Mouse (Mus musculus): ENCODE results near the gene Olfr1417.
A peak's percentile ranks its signal among the peaks of the same experiment; 100 is the strongest.
"Not testable (repeated sequence)": the region's sequence is repeated elsewhere in the genome, so short reads cannot be mapped to it uniquely, and the experiment has no call there.

Gene Olfr1417

DNA sequence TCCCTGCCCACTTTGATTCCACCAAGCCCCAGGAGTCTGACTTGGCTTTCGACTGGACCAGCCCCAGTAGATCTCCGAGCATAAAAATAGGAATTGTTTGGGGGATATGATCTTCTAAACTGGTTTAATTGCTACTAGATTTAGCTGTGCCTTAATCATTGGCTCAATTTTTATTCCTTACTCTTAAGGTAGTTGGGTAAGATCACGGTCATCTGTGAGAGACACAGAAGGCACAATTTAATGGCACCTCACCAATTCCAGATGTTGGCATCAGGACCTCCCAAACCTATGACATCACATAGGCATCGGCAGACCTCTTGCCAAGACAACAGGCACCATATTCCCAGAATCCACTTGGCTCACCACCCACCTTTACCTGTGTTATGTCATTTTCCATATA lies at the start of gene Olfr1417:
Olfr1417 (minus strand) TSS at position 101 of the 400 bp plus-strand sequence.
- DNase-seq (ENCODE audit: low read depth, low spot score), result no peak

DNA sequence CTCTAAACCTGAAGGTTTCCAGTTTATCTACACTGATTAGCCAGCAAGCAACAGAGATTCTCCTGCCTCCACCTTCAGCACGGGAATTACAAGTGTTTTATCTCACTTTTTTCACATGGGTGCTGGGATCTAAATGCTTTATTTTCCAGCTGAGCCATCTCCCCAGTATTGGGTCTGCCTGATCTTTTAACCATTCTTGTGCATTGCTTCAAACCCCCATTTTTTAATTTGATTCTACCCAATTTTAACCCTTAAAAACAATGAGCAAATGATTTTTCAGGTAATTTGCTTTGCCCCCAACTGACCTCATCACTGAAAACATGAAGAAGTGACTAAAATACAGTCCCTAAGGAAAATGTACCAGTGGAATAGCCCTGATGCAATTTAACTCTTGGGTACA lies 47.2 kb upstream of the Olfr1417 start, which contains the start of gene Olfr1420:
Olfr1420 (plus strand) TSS at position 301 of the 400 bp plus-strand sequence.
- DNase-seq (ENCODE audit: low read depth, low spot score), result no peak

DNA sequence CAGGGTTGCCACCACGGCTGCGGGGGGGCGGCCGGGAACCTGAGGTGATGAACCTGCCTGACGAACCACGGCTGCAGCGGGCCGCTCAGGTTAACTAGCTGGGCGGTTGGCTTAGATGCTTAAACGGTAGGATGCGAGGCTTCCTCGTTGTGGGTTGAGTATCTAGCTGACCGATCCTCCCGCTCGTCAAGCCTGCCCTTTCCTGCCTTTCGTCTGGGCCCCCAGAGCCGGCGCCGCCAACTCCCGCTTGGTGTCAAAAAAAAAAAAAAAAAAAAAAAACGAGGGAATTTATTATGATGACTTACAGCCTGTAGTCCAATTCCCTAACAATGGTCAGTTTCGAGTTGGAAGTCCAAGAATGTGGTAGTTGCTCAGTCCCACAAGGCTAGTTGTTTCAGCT lies 39.4 kb upstream of the Olfr1417 start:
- not testable (repeated sequence) for DNase-seq (ENCODE audit: low read depth, low spot score)

DNA sequence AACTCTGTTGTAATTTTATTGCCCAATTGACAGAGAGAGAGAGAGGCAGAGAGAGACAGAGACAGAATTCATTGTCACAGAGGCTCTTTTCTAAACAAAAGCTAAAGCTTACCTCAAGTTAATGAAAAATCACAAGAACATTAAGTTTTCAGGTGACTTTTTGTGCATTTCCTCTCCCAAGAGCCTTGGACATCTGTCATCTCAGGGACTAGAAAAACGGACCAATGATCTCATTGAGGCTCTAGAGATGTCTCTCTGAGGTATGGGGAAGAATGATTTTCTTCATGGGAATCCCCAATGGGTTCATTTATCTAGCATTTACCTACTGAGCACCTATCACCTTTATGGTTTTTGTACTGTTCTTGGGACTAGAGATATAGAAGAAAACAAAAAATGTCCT lies 36.0 kb upstream of the Olfr1417 start, which contains the start of gene Olfr1419:
Olfr1419 (minus strand) TSS at position 101 of the 400 bp plus-strand sequence.
- no peak for DNase-seq (ENCODE audit: low read depth, low spot score)

DNA sequence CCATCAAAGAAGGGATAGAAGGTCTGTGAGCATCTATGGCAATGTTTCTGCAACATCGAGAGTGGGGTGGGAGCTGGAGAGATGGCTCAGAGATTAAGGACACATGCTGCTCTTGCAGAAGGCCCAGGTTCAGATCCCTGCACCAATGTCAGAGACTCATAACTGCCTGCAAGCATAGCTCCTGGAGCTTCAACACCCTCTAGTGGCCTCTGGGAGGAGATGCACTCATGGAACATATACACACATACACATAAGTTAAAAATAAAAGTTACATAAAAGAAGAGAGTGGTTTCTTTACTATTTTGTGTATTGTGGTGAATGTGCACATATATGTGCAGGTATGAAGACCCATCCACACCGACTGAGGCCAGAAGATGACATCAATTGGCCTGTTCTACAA lies 28.8 kb upstream of the Olfr1417 start:
- no peak for DNase-seq (ENCODE audit: low read depth, low spot score)

DNA sequence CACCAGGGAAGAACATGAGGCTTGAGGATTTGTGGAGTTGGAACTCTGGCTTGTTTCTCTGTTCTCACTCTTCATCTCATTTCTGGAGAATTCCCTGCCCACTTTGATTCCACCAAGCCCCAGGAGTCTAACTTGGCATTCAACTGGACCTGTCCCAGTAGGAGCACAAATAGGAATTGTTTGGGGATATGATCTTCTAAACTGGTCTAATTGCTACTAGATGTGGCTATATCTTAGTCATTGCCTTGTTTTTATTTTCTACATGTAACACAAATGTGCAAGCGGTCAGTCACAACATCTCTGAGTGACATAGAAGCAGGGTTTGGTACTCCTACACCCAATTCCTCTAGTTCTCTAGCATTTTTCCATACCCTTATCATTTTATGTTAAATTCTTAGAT lies 21.9 kb upstream of the Olfr1417 start, which contains the start of gene Olfr1418:
Olfr1418 (minus strand) TSS at position 101 of the 400 bp plus-strand sequence.
- no peak for DNase-seq (ENCODE audit: low read depth, low spot score)

DNA sequence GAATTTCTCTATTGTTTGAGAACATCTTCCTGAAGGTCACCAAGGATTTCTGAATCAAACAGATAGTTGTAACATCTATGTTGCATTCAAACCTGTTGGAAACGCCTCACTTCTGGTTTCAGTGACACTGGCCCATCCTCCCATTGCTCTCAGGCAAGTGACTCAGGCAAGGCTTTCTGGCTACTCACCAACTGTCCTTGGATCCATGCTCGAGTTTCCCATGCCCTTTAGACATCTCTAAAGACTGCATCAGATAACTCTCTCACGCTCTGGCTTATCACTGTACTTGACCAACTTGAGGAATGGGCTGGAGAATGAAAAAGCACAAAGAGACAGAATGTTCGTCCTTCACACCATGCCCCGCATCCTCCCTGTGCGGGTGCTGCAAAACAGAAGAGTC lies 17.5 kb upstream of the Olfr1417 start:
- no peak for DNase-seq (ENCODE audit: low read depth, low spot score)

DNA sequence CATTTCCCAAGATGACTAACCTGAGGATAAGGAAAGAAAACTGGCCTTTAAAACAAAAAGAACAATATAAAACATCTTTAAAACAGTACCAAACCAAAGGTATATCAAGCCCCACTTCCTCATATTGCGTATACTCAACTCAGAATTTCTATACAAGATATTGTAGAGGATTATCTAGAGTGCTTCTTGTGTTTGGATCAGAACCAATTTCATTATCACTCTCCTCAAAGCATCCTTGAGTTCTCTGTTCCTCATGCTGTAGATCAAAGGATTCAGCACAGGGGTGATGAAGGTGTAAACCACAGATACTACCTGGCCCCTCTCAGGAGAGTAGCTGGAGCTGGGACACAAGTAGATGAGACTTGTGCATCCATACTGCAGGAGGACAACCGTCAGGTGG lies 15.8 kb upstream of the Olfr1417 start:
- no peak for DNase-seq (ENCODE audit: low read depth, low spot score)

DNA sequence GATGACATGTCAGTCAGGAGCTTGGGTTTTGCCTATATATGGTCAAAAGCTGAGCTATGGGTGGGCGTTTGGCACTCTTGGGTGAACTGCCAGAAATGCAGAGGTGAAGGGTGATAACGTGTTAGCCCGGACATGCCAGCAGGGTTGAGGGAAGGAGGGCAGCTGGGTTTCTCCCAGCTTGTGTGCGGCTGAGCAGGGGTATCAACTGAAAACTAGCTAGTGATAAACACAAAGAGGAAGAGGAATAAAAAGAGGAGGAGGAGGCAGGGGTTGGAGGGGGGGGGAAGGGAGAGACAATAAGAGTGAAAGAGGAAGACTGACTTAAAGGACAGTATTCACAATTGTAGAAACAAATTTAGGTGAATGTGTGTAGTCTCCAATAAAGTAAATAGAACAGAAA lies 13.6 kb upstream of the Olfr1417 start:
- DNase-seq (ENCODE audit: low read depth, low spot score), result no peak

DNA sequence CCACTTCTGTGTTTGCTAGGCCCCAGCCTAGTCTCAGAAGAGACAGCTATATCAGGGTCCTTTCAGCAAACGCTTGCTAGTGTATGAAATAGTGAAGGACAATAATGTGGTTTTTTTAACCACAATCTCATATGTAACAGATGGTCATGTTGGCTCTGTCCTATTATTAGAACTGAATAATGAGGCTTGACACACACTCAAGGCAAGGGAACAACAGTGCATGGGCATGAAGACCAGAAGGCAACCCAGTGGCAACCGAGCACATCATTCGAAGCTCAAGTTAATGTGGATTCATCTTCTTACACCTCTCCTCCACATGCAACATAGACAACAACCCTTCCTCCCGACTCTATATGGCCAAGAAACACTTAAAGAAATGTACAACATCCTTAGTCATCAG lies 7.3 kb upstream of the Olfr1417 start:
- no peak for DNase-seq (ENCODE audit: low read depth, low spot score)

DNA sequence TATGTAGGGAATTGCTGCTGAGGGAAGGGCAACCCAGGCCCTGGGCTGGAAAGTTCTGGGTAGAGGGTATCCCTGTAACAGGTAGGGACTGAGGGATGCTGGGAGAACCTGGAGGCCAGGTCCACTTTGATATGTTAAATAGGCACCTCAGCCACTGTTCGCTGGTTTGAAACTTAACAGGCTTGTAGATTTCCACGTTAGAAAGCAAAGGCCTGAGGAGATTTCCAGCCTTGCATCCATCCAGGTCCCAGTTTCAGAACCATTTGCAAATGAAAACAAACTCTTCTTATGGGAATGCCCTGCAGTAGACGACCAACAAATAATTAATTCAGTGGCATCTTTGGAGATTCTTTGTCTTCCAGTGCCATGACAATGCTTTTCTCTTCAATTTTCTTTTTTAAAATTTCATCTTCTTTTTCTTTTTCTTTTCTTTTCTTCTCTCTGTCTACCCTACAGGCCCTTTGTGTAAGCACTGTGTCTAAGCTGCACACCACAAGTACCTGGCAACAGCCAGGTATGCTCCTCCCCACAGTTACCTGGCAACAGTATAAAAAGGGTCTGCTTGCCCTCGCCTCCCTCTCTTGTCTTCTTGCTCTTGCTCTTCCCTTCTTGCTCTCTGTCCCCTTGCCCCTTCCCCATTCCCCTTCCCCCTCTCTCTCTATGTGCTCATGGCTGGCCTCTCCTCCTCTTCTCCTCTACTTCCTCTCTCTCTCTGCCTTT lies 15.5 kb downstream of the Olfr1417 start:
- no peak for DNase-seq (ENCODE audit: low read depth, low spot score)

DNA sequence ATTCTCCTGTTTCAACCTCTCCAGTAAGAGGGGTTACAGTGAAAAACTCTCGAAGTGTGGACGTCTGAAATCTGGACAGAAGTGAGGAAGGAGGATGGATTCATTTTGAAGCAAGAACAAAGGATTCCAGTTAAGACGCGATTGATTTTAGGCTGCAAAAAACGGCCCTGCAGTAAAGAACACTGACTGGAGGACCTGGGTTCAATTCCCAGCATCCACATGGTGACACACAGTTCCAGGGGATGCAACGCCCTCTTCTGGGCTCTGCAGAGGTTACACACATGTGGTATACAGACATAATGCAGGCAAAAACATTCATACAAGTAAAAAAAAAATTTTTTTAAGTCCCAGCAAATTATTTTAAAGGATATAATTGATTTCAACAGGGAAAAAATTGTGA lies 18.8 kb downstream of the Olfr1417 start:
- no peak for DNase-seq (ENCODE audit: low read depth, low spot score)

DNA sequence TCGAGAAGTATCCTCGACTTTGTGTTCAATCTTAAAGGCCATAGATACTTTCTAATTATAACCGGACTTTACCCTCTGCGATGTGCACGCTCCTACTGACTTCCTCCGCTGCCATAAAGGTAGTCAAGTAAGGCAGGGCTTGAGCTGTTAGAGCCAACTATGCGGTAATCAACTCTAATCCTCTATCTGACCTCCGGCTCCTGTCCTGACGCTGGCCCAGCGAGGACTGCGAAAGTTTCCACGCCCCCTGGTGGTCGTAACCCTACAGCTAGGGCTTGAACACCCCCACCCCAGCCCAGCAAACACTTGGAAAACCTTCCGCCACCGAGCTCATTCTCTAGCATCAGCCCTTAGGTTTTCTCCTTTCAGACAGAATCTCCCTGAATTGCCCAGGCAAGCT lies 19.2 kb downstream of the Olfr1417 start:
- DNase-seq (ENCODE audit: low read depth, low spot score), result peak; percentile 85

DNA sequence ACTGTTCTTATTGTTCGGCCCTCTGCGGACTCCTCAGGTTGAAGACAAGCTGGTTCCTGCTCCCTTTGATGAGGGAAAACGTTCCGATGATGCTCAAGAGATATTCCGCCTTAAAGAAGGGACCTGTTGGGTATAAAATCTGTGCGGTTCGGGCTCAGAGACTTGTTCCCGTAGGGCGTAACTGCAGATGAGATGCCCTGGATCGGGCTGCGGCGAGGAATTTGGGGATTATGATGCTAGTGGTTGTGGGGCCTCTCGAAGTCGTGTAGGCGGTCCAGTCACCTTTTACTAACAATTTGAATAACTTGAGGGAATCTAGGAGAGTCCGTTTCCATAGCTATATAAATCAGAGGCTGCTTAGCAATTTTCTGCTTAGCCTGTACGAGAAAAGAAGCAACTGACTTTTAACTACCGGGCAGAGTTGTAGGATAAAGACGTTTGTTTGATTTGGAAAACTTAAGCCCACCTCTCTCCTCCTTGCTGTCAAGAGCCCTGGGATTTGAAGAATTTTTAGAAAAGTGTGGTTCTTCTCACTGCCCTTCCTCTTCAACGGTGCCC lies 19.8 kb downstream of the Olfr1417 start, which contains the start of gene Stx3:
Stx3 (minus strand) TSS at position 261 of the 558 bp plus-strand sequence.
- peak; percentile 31 for DNase-seq (ENCODE audit: low read depth, low spot score)

DNA sequence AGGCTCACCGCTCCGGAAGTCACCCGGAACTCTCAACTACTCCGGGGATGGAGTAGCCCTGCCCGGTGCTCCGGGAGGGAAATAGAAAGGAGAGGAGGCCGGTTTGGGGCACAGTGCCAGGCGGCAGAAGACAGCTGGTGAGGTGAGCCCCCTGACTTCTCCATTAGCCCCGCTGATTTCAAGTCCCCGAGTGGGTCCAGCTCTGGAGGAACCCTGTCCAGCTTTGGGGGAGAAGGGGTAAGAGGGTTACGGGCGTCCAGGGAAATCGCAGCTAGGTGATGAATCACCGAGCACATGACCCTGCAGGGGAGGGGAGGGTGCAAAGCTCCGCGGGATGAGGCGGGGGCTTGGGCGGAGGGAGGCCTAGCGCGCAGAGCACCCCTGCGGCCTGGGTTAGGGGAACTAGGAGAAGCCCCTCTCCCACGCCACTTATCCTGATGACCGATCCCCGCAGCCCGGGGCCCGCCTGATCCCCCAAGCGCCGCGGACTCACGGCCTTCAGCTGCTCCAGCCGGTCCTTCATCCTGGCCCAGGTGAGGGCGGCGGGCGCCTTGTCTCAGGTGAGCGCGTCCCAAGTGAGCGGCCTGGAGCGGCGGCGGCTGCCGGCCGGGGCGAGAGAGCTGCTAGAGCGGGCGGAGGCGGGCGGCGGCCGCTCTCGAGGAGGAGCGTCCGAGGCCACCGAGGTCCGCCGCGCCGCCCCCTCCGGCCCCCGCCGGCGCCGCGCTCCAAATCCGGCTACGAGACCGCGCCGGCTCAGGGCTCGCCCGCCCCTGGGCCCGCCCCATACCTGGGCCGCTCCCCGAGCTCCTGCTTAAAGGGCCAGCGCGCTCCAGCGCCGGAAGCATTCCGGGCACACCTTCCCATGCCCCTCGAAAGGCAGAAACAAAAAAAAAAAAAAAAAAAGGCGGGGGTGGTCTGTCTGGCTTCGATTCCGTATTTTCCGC lies 20.5 kb downstream of the Olfr1417 start:
- DNase-seq (ENCODE audit: low read depth, low spot score), result peak; percentile 60

DNA sequence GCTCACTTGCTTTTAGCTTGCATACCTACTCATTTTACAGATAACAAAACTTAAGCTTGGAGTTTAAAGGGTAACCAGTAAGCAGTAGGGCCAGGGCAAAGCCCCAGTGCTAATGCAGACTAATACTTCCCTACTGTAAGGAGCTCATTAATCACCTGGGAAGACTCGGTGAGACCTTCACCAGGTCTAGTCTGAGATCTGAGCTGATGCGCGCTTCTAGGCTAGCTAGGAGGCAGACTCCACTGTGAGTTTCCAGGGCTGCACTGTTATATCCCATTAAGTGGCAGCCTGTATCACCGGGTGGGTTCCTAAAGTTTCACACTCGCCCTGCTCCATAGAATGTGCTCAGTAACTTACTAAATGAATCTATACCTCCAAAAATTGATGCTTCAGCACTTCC lies 21.4 kb downstream of the Olfr1417 start:
- no peak for DNase-seq (ENCODE audit: low read depth, low spot score)

DNA sequence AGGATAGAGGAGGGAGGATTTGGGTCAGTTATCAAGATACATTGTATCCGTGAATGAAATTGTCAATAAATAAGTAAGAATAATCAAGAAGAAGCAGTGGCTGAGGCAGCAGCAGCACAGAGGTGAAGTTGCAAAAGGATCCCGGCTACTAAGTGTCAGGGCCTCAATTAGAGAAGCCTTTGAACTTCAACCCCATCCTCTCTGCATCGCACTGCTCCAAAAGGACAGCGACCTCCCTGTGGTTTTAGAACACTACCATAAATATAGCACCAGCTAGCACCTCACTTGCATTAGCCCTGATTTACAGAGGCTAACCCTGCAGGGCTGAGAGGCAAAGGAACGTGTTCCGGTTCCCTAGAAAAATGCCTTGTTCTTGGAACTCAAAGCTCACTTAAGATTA lies 22.3 kb downstream of the Olfr1417 start:
- no peak for DNase-seq (ENCODE audit: low read depth, low spot score)

DNA sequence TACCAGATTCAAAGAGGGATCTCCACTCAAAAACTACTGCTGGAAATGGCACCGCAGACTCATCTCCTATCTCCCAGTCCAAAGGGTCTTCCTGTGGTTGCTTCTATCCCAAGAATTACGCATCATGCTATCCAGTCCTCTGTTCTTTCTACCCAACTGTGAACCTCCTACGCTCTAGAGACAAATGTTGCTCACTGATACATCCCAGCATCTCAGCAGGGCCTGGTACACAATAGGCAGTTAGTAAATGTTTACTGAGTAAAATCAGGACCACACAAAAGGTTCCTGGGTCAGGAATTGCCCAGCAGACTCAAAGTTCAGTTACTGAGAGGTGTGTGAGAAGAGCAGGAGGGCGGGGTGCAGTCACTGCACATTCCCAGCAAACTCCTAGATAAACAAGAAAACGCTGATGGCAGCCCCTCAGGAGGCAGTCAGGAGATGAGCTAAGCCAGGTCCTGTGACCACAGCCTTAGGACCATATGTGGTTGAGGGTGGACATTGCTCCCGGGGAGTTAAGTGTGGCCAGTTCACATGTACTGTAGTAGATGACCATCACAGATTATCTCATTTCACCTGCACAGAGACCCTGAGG lies 24.2 kb downstream of the Olfr1417 start:
- DNase-seq (ENCODE audit: low read depth, low spot score), result no peak

DNA sequence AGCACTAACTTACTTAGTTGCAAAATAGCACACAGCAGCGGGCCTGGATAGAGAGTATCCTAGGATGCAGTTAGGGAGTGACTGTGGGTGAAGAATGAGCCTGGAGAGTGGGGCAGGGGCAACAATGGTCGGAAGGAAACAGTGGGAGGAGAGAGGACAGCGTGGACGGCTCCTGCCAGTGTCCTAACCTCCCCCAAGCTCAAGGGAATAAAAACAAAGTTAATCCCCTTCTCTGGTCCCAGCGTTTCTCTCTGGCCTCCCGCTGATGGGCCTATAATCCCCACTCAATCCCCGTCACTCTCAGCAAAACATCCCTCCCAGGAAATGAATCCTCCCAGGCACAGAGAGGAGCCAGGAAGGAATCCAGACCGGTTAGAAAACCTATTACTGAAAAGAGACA lies 25.4 kb downstream of the Olfr1417 start:
- no peak for DNase-seq (ENCODE audit: low read depth, low spot score)

DNA sequence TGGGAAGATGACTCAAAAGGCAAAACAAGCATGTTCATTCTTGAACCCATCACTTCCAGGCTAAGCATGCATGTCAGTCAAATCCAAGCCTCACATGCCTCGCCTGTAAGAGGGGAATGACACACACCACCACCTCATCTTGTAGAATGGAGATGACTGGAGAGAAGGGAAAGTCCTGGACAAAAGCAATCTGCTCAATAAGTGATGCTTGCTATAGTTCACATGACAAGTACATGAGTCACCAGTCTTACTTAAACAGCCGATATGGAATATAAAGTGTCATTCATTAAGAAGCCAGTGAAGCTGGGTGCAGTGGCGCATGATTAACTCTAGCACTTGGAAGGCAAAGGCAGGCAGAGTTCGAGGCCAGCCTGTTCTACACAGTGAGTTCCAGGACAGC lies 25.9 kb downstream of the Olfr1417 start:
- peak; percentile 84 for DNase-seq (ENCODE audit: low read depth, low spot score)

DNA sequence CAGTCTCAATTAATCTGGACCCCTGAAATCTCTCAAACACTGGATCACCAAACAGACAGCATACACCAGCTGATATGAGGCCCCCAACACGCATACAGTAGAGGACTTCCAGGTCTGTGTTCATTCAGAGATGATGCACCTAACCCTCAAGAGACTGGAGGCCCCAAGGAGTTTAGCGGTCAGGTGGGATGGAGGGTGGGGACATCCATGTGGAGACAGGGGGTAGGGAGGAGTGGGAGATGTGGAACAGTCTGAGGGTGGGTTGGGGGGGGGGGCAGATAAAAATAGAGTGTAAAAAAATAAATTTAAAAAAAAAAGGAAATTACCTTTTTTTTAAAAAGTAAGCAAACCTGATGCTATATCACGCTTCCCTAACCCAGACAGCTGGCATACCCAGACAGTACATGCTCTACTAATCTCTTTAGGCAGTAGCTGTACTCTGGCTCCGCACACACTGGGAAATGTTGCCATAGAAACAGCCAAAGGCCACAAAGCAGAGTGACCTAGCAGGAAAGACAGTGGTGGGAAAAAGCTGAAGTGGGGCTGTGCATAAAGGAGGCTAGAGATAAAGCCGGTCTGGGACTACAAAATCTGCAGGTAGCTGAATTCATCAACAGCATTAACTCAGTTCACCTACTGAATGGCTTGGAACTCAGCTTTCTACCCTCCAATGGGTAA lies 27.2 kb downstream of the Olfr1417 start:
- no peak for DNase-seq (ENCODE audit: low read depth, low spot score)

Measured in 3T3-L1 (cell line).